Comparison of ENCODE assay signal across 22 mouse cellular contexts in the genomic region with DNA sequence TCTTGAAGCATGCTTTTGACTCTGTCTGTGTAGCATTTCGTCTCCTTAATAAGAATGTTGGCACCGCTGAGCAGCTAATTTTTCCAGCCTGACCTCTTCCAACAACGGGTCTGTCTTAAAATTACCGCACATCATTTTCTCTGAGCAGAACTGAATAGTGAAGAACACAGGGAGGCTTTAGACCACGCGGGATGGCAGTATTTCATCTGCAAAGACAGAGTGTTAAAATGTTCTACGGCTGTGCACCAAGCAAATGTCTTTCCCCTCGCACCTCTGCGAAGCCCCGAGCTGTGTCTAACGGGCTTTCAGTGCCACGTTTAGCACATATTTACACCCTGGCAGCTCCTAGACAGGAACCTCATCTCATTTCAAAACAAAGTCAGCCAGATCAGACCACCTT.
DNase-seq lines count a peak whose midpoint lies in the region; ATAC-seq lines count a peak whose summit lies in the region.
"Had no signal": no experiment of that assay in that cellular context is flagged by ENCODE, and none has a peak within 500 bp of the region (broad histone marks: within the 10 kb centered on the region; RNA-seq: fewer than 3 reads in every experiment).

No protein-coding gene starts in this region.

- 13% methylated on average over 12 of the region's 12 CpGs for WGBS in kidney, embryonic 14.5 days
- WGBS in neural tube, embryonic 12.5 days = 40% methylated on average over 12 of the region's 12 CpGs
- 80% methylated on average over 12 of the region's 12 CpGs for WGBS in heart, embryonic 11.5 days (ENCODE audit: insufficient replicate concordance)

- H3K27ac ChIP-seq in kidney, embryonic 14.5 days (ENCODE audit: low read depth, low read length) = no peak overlapping the region
- no peak overlapping the region for H3K27ac ChIP-seq in neural tube, embryonic 12.5 days
- H3K27ac ChIP-seq in heart, embryonic 11.5 days (ENCODE audit: low read depth, low read length) = no peak overlapping the region
- H3K27ac ChIP-seq: gastrocnemius, adult 2 months; heart, embryonic 10.5 days; limb, embryonic 13.5 days; liver, embryonic 12.5 days; midbrain, embryonic 13.5 days had no signal

- H3K9me3 ChIP-seq in kidney, embryonic 14.5 days (ENCODE audit: control insufficient read depth, low read length) = no peaks in the 10 kb centered on the region
- H3K9me3 ChIP-seq in neural tube, embryonic 12.5 days = no peaks in the 10 kb centered on the region
- H3K9me3 ChIP-seq in heart, embryonic 11.5 days (replicated peaks; ENCODE audit: control insufficient read depth, low read length) = no peaks in the 10 kb centered on the region
- H3K9me3 ChIP-seq: heart, embryonic 10.5 days; limb, embryonic 13.5 days; liver, embryonic 12.5 days; midbrain, embryonic 13.5 days had no signal

- no peak for ATAC-seq in kidney, embryonic 14.5 days (ENCODE audit: low FRiP score, low TSS enrichment)
- ATAC-seq in neural tube, embryonic 12.5 days (ENCODE audit: low FRiP score, low read depth) = no peak
- no peak for ATAC-seq in heart, embryonic 11.5 days (replicated peaks; ENCODE audit: insufficient number of reproducible peaks, low FRiP score, low TSS enrichment)
- ATAC-seq: intestine, embryonic 16.5 days; liver, embryonic 12.5 days; midbrain, embryonic 13.5 days had no signal

- DNase-seq in embryo, embryonic 11 days = peak; percentile 7
- DNase-seq in embryo, embryonic 9.5 days (ENCODE audit: extremely low spot score) = no peak
- DNase-seq in kidney, postnatal 10 days = no peak
- DNase-seq in neural tube, embryonic 10.5 days (ENCODE audit: extremely low spot score, low spot score) = no peak
- DNase-seq in heart, adult 9 months (ENCODE audit: low spot score in 2 of 2) = no peak
- DNase-seq: adrenal gland, postnatal 10 days; cerebellum, adult 8-10 months; cerebellum, postnatal 36 days; gastrocnemius, adult 2 months; layer of hippocampus, postnatal 36 days; lung, adult 18-20 months; lung, postnatal 10 days; right cerebral cortex, postnatal 25 days; spleen, adult 18-20 months had no signal

- 0 out of 2 replicates have a peak, but pooled peaks cover 8% of the 10 kb centered on the region for H3K4me1 ChIP-seq in kidney, embryonic 14.5 days (ENCODE audit: control insufficient read depth, insufficient read depth, low read length)
- H3K4me1 ChIP-seq in neural tube, embryonic 12.5 days = 0 out of 2 replicates have a peak, but pooled peaks cover 3% of the 10 kb centered on the region
- H3K4me1 ChIP-seq in heart, embryonic 11.5 days (ENCODE audit: control insufficient read depth, insufficient read depth, low read length) = no peaks in the 10 kb centered on the region
- H3K4me1 ChIP-seq: heart, embryonic 10.5 days; limb, embryonic 13.5 days; liver, embryonic 12.5 days; midbrain, embryonic 13.5 days had no signal

- H3K4me3 ChIP-seq in kidney, embryonic 14.5 days (ENCODE audit: low read length) = no peak overlapping the region
- no peak overlapping the region for H3K4me3 ChIP-seq in neural tube, embryonic 12.5 days
- no peak overlapping the region for H3K4me3 ChIP-seq in heart, embryonic 11.5 days (ENCODE audit: low read depth, low read length)
- H3K4me3 ChIP-seq: gastrocnemius, adult 2 months; heart, embryonic 10.5 days; limb, embryonic 13.5 days; liver, embryonic 12.5 days; midbrain, embryonic 13.5 days had no signal

- H3K4me2 ChIP-seq in kidney, embryonic 14.5 days (replicated peaks; ENCODE audit: low read depth, low read length) = peak overlapping the region; percentile 19; the same call in 1 of the 2 replicates
- peak overlapping the region; percentile 14; the same call in 1 of the 2 replicates for H3K4me2 ChIP-seq in neural tube, embryonic 12.5 days (replicated peaks)
- H3K4me2 ChIP-seq in heart, embryonic 11.5 days = no peak overlapping the region
- H3K4me2 ChIP-seq: limb, embryonic 13.5 days; liver, embryonic 12.5 days; midbrain, embryonic 13.5 days had no signal

- H3K36me3 ChIP-seq in kidney, embryonic 14.5 days (ENCODE audit: control insufficient read depth, insufficient read depth, low read length) = no peaks in the 10 kb centered on the region
- no peaks in the 10 kb centered on the region for H3K36me3 ChIP-seq in neural tube, embryonic 12.5 days
- no peaks in the 10 kb centered on the region for H3K36me3 ChIP-seq in heart, embryonic 11.5 days (ENCODE audit: control insufficient read depth, insufficient read depth, low read length)
- H3K36me3 ChIP-seq: heart, embryonic 10.5 days; limb, embryonic 13.5 days; liver, embryonic 12.5 days; midbrain, embryonic 13.5 days had no signal

- H3K27me3 ChIP-seq in kidney, embryonic 14.5 days (ENCODE audit: control insufficient read depth, insufficient read depth, low read length) = 0 out of 2 replicates have a peak, but pooled peaks cover 2% of the 10 kb centered on the region
- no peaks in the 10 kb centered on the region for H3K27me3 ChIP-seq in neural tube, embryonic 12.5 days (replicated peaks)
- no peaks in the 10 kb centered on the region for H3K27me3 ChIP-seq in heart, embryonic 11.5 days (ENCODE audit: control insufficient read depth, insufficient read depth, low read length)
- H3K27me3 ChIP-seq: limb, embryonic 13.5 days; liver, embryonic 12.5 days; midbrain, embryonic 13.5 days had no signal

- no peak overlapping the region for H3K9ac ChIP-seq in kidney, embryonic 14.5 days (ENCODE audit: low read depth, low read length)
- no peak overlapping the region for H3K9ac ChIP-seq in neural tube, embryonic 12.5 days
- H3K9ac ChIP-seq in heart, embryonic 11.5 days (ENCODE audit: low read depth, low read length) = no peak overlapping the region
- H3K9ac ChIP-seq: limb, embryonic 13.5 days; liver, embryonic 12.5 days; midbrain, embryonic 13.5 days had no signal
